Mouse (Mus musculus): Measurements from ENCODE around the gene Dock1.

DNA sequence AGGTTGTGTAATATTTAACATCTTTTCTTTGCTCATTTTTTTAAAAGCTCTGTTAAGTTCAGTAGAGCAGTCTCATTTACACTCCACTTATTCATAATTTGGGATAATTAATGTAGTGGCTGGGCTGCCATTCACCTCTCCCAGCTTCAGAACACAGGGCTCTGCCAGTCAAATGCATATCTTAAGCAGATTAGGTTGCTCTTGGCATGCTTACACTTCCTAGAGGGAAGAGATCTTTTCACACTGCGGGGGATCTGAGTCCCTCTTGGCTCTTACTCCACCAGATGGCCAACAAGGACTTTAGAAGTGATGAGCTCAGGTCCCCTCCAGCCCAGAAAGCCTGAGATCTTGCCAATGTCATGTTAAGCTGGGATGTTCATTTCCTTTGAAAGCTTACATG lies 150.8 kb downstream of the Dock1 start:
- no peak for TF ChIP-seq GATA1 (IDR thresholded peaks at IDR 0.05; ENCODE audit: borderline replicate concordance, low read length)
- TF ChIP-seq CTCF (IDR thresholded peaks at IDR 0.05; ENCODE audit: low read depth, low read length), result no peak
- no peak for TF ChIP-seq TAL1 (conservative IDR thresholded peaks at IDR 0.05; ENCODE audit: low read depth, low read length)
- no peak for TF ChIP-seq GATA2 (IDR thresholded peaks at IDR 0.05; ENCODE audit: borderline replicate concordance, low read depth, low read length)
- TF ChIP-seq POLR2AphosphoS5 (IDR thresholded peaks at IDR 0.05; ENCODE audit: insufficient replicate concordance, low read depth, low read length), result no peak
